Mouse (Mus musculus): ENCODE measurements around the gene Ube2q2. TPM values are rescaled to one million over a fixed set of nuclear protein-coding genes. Genes with fewer than 3 reads are reported as not detected.
"Not testable (repeated sequence)": the region's sequence is repeated elsewhere in the genome, so short reads cannot be mapped to it uniquely, and the experiment has no call there.

Gene Ube2q2
- polyA plus RNA-seq, 2 experiments from 2014 or later: 9.5 to 15.1 TPM

GRCm38 (mm10) chr9:55243280-55243679 lies 94.6 kb downstream of the Ube2q2 start:
- ATAC-seq: no peak

- no peak for ATAC-seq
Observed at GRCm38 (mm10) chr9:55244079-55244478, 95.4 kb downstream of the Ube2q2 start.

GRCm38 (mm10) chr9:55245057-55245750 lies 96.5 kb downstream of the Ube2q2 start:
- not testable (repeated sequence) for ATAC-seq

- ATAC-seq: no peak
Observed at GRCm38 (mm10) chr9:55246440-55246839, 97.8 kb downstream of the Ube2q2 start.

GRCm38 (mm10) chr9:55246918-55247317 lies 98.3 kb downstream of the Ube2q2 start:
- no peak for ATAC-seq

GRCm38 (mm10) chr9:55248465-55248864 lies 99.8 kb downstream of the Ube2q2 start:
- ATAC-seq: no peak

GRCm38 (mm10) chr9:55250595-55251247 lies 102.1 kb downstream of the Ube2q2 start:
- ATAC-seq: no peak

- not testable (repeated sequence) for ATAC-seq
Observed at GRCm38 (mm10) chr9:55252097-55252496, 103.4 kb downstream of the Ube2q2 start.

GRCm38 (mm10) chr9:55253849-55254248 lies 105.2 kb downstream of the Ube2q2 start:
- ATAC-seq: no peak

GRCm38 (mm10) chr9:55255056-55255455 lies 106.4 kb downstream of the Ube2q2 start:
- no peak for ATAC-seq

GRCm38 (mm10) chr9:55255604-55256003 lies 107.0 kb downstream of the Ube2q2 start:
- ATAC-seq: no peak

- ATAC-seq: no peak
Observed at GRCm38 (mm10) chr9:55257105-55257504, 108.5 kb downstream of the Ube2q2 start.

Other genes with a start within 250 kb of the Ube2q2 start
- gene Hykk, start 231.6 kb upstream of the Ube2q2 start, polyA plus RNA-seq (2017; shearing (Covaris generic)): under 1 TPM; 0.30 to 0.46 TPM
- gene Psma4, start 198.1 kb upstream of the Ube2q2 start, polyA plus RNA-seq (2017; shearing (Covaris generic)): 100 to 1,000 TPM; 241 to 271 TPM
- gene AY074887, start 197.9 kb upstream of the Ube2q2 start, polyA plus RNA-seq (2017; shearing (Covaris generic)): not detected
- gene Chrna5, start 168.0 kb upstream of the Ube2q2 start, polyA plus RNA-seq (2017; shearing (Covaris generic)): not detected
- gene Chrna3, start 122.3 kb upstream of the Ube2q2 start, polyA plus RNA-seq (2017; shearing (Covaris generic)): not detected
- not detected for gene Chrnb4, start 100.1 kb upstream of the Ube2q2 start, polyA plus RNA-seq (2017; shearing (Covaris generic))
- 10 to 100 TPM; 46.3 to 52.6 TPM for gene Fbxo22, start 60.1 kb downstream of the Ube2q2 start, polyA plus RNA-seq (2017; shearing (Covaris generic))
- gene Nrg4, start 178.0 kb downstream of the Ube2q2 start, polyA plus RNA-seq (2017; shearing (Covaris generic)): 1 to 10 TPM; 4.4 to 5.0 TPM
- gene Tmem266, start 178.1 kb downstream of the Ube2q2 start, polyA plus RNA-seq (2017; shearing (Covaris generic)): not detected